Mouse (Mus musculus): ENCODE data around the gene Cpt1b.

- no peak for TF ChIP-seq CTCF (IDR thresholded peaks at IDR 0.05; ENCODE audit: insufficient read depth, low read depth, low read length)
- TF ChIP-seq POLR2A (IDR thresholded peaks at IDR 0.05; ENCODE audit: insufficient read depth, low read depth, low read length), result no peak
Observed at GRCm38 (mm10) chr15:89473370-89473769, 47.7 kb upstream of the Cpt1b start.

All from olfactory bulb, adult 2 months (tissue).